In the genomic region with DNA sequence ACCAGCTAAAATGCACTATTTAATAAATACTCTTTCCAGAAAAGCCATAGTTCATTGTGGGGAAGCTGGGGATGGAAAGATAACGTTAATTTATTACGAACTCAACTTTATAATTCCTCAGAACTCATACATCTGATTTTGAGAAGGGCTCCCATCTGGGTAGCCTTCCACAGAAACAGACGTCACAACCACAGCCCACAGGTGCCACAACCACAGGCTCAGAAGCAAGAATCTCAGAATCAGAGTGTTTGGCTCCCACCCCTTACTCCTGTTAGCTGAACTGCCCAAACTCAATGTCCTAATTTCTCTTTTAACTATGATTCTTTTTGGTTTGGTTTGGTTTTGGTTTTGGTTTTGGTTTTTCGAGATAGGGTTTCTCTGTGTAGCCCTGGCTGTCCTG, we compare ENCODE assay signal across 10 mouse cellular contexts.
"Had no signal": no experiment of that assay in that cellular context is flagged by ENCODE, and none has a peak within 500 bp of the region (broad histone marks: within the 10 kb centered on the region; RNA-seq: fewer than 3 reads in every experiment).

No protein-coding gene starts in this region.

- DNase-seq: liver, postnatal 0 days; lung, adult 2 months; lung, postnatal 14 days; lung, postnatal 4 days; right cerebral cortex, postnatal 14 days; thymus, adult 2 months; thymus, postnatal 25 days; thymus, postnatal 4 days had no signal

- ATAC-seq: liver, postnatal 0 days; lung, postnatal 0 days; midbrain, embryonic 15.5 days had no signal
